Mouse (Mus musculus) E14TG2a.4 (cell line): ENCODE measurements at regions not wholly inside any gene's neighbourhood (a gene's known extent, or its start where the extent isn't known, plus 50 kb on each side); places are given as distances from the start of the nearest gene placed in this dataset.
"Not testable (repeated sequence)": the region's sequence is repeated elsewhere in the genome, so short reads cannot be mapped to it uniquely, and the experiment has no call there.

ENCODE experiments used
- H3K27me3 ChIP-seq: 2 replicates; pipeline ENCODE4 v1.6.1; 2014; ENCODE audit warnings: low read length, control low read depth; ENCODE audit not compliant: insufficient read depth
- H3K36me3 ChIP-seq: 2 replicates; pipeline ENCODE4 v1.6.1; 2014; ENCODE audit warnings: low read length, control low read depth; ENCODE audit not compliant: insufficient read depth
- H3K4me1 ChIP-seq: replicated peaks from 2 replicates; pipeline ENCODE4 v1.6.1; 2014; ENCODE audit warnings: low read depth, low read length, control low read depth
- H3K4me3 ChIP-seq: replicated peaks from 2 replicates; pipeline ENCODE4 v1.5.1; 2014; ENCODE audit warnings: mild to moderate bottlenecking, low read length
- H3K9me3 ChIP-seq: 2 replicates; pipeline ENCODE4 v1.6.1; 2014; ENCODE audit warnings: low read length, control low read depth
- CTCF ChIP-seq: conservative IDR thresholded peaks from 2 replicates; pipeline ENCODE4 v1.5.1; 2014; ENCODE audit warnings: low read length
- NANOG ChIP-seq: IDR thresholded peaks from 2 replicates; pipeline ENCODE4 v1.6.1; 2014; ENCODE audit warnings: borderline replicate concordance, low read length, mixed read lengths
- POU5F1 ChIP-seq: IDR thresholded peaks from 2 replicates; pipeline ENCODE4 v1.6.1; 2014; ENCODE audit warnings: low read length, borderline replicate concordance

GRCm38 (mm10) chr12:107183283-107183682 lies 305.1 kb upstream of the 3110018I06Rik start:
- Histone ChIP-seq H3K4me3 (no peak overlapping the region), H3K36me3 (no peaks in the 10 kb centered on the region), H3K27me3 (peaks cover 29% of the 10 kb centered on the region), H3K4me1 (peaks cover 7% of the 10 kb centered on the region; the same call in 1 of the 2 replicates), H3K9me3 (no peaks in the 10 kb centered on the region)
- TF ChIP-seq CTCF (no peak), POU5F1 (no peak), NANOG (no peak)

GRCm38 (mm10) chr12:107184426-107184825 lies 304.0 kb upstream of the 3110018I06Rik start:
- Histone ChIP-seq H3K4me1 (peaks cover 7% of the 10 kb centered on the region; the same call in 1 of the 2 replicates), H3K36me3 (no peaks in the 10 kb centered on the region), H3K9me3 (no peaks in the 10 kb centered on the region), H3K27me3 (peaks cover 29% of the 10 kb centered on the region), H3K4me3 (no peak overlapping the region)
- TF ChIP-seq NANOG (no peak), POU5F1 (no peak), CTCF (no peak)

- H3K4me1 ChIP-seq: peaks cover 7% of the 10 kb centered on the region; the same call in 1 of the 2 replicates
- TF ChIP-seq CTCF (no peak), NANOG (no peak), POU5F1 (no peak)
- peaks cover 25% of the 10 kb centered on the region for H3K27me3 ChIP-seq
- no peak overlapping the region for H3K4me3 ChIP-seq
- H3K9me3 ChIP-seq: no peaks in the 10 kb centered on the region
- no peaks in the 10 kb centered on the region for H3K36me3 ChIP-seq
Observed at GRCm38 (mm10) chr12:107186361-107186760, 302.1 kb upstream of the 3110018I06Rik start.

DNA sequence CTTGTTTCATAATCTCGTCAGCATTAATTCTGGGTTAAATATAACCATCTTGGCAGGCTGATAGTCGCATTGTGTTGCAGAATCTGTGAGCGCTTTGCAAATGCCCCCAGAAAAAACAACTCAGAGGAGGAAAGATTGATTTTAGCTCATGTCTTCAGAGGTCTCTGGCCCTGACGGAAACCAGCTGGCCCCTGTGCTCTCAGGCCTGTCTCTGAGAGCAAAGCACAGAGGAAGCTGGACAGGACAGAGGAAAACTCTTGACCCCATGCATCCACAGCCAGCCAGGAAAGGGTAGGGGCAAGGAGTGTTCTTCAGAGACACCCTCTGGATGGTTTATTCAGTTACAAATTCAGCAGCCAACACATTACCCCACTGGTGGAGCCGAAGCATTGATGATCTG lies 300.4 kb upstream of the 3110018I06Rik start:
- TF ChIP-seq CTCF (no peak), POU5F1 (no peak), NANOG (no peak)
- Histone ChIP-seq H3K36me3 (no peaks in the 10 kb centered on the region), H3K27me3 (peaks cover 17% of the 10 kb centered on the region), H3K4me1 (peaks cover 7% of the 10 kb centered on the region; the same call in 1 of the 2 replicates), H3K9me3 (no peaks in the 10 kb centered on the region), H3K4me3 (no peak overlapping the region)

- no peak overlapping the region for H3K4me3 ChIP-seq
- TF ChIP-seq CTCF (no peak), NANOG (no peak), POU5F1 (no peak)
- H3K36me3 ChIP-seq: no peaks in the 10 kb centered on the region
- no peaks in the 10 kb centered on the region for H3K27me3 ChIP-seq
- no peaks in the 10 kb centered on the region for H3K4me1 ChIP-seq
- no peaks in the 10 kb centered on the region for H3K9me3 ChIP-seq
Observed at GRCm38 (mm10) chr12:107198389-107199018, 289.9 kb upstream of the 3110018I06Rik start.

GRCm38 (mm10) chr12:107200903-107201302 lies 287.5 kb upstream of the 3110018I06Rik start:
- TF ChIP-seq POU5F1 (no peak), CTCF (no peak), NANOG (no peak)
- Histone ChIP-seq H3K36me3 (no peaks in the 10 kb centered on the region), H3K4me1 (no peaks in the 10 kb centered on the region), H3K9me3 (no peaks in the 10 kb centered on the region), H3K27me3 (no peaks in the 10 kb centered on the region), H3K4me3 (no peak overlapping the region)

DNA sequence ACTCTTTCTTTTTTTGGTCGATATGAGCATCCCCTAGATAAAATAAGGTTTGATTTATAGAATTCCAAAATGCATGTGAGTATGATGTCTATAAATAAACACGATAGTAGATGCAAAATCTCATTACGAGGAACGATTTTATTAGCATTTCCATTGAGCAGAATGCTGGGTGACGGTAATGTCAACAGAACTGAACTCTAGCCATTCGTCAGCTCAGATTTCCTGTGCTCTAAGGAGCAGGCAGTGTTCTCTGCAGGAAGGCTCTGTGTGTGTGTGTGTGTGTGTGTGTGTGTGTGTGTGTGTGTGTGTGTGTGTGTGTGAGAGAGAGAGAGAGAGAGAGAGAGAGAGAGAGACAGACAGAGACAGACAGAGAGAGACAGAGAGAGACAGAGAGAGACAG lies 279.6 kb upstream of the 3110018I06Rik start:
- H3K36me3 ChIP-seq, H3K9me3 ChIP-seq, H3K27me3 ChIP-seq, H3K4me1 ChIP-seq, H3K4me3 ChIP-seq: not testable (repeated sequence)

- H3K4me1 ChIP-seq: no peaks in the 10 kb centered on the region
- TF ChIP-seq CTCF (no peak), NANOG (no peak), POU5F1 (no peak)
- no peaks in the 10 kb centered on the region for H3K36me3 ChIP-seq
- no peak overlapping the region for H3K4me3 ChIP-seq
- no peaks in the 10 kb centered on the region for H3K9me3 ChIP-seq
- H3K27me3 ChIP-seq: no peaks in the 10 kb centered on the region
Observed at GRCm38 (mm10) chr12:107212826-107213225, 275.6 kb upstream of the 3110018I06Rik start.

DNA sequence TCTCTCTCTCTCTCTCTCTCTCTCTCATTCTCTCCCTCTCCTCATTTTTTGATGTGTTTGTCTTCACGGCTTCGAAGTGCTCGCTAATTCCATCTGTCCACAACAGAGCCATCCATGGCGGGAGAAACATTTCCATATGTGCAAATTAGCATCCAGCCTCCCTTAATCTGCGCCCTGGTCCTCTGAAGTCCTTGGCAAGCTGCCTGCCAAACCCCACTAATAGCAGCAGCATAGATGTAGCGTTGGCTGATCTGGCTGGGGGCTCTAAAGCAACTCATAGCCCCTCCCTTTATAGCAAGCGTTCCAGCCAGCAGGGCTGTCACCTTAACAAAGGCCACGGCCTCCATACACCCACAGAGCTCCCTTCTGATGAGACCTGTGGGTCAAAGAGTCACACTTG lies 272.3 kb upstream of the 3110018I06Rik start:
- H3K4me1 ChIP-seq: no peaks in the 10 kb centered on the region
- no peaks in the 10 kb centered on the region for H3K36me3 ChIP-seq
- H3K27me3 ChIP-seq: no peaks in the 10 kb centered on the region
- H3K9me3 ChIP-seq: peaks cover 12% of the 10 kb centered on the region; the same call in 1 of the 2 replicates
- no peak for TF ChIP-seq NANOG
- no peak for TF ChIP-seq POU5F1
- no peak for TF ChIP-seq CTCF
- no peak overlapping the region for H3K4me3 ChIP-seq
